Mouse (Mus musculus) B cell, adult 2 months (primary cell): ENCODE data around the gene Bglap2.
"Not testable (repeated sequence)": the region's sequence is repeated elsewhere in the genome, so short reads cannot be mapped to it uniquely, and the experiment has no call there.

Experiments used
- DNase-seq, 2 experiments: peaks; one replicate each; pipeline ENCODE4 v3.0.0; 2022

The Bglap2 gene

GRCm38 (mm10) chr3:88384364-88384763 is 5.9 kb upstream of the Bglap2 start, which contains the start of gene Bglap:
Bglap (minus strand) TSS chr3:88384464.
- no peak for DNase-seq

DNA sequence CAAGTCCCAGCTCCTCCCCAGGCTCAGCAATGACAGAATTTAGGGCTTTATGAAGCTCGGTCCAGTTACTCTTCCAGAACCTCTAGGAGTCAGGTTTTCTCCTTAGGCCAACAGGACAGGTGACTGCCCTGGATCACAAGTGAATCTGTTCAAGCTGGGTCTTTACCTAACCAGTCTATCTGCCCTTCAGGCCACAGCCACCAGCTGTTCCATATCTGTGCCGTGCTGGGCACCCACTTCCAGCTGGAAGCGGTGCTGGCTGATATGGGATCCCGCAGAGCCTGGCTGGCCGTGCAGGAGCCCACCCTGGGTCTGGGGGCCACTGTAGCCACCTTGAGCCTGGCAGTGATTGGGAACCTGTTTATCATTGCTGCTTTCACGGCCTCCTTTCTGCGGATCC is 3.9 kb upstream of the Bglap2 start:
- DNase-seq, result not testable (repeated sequence)

DNA sequence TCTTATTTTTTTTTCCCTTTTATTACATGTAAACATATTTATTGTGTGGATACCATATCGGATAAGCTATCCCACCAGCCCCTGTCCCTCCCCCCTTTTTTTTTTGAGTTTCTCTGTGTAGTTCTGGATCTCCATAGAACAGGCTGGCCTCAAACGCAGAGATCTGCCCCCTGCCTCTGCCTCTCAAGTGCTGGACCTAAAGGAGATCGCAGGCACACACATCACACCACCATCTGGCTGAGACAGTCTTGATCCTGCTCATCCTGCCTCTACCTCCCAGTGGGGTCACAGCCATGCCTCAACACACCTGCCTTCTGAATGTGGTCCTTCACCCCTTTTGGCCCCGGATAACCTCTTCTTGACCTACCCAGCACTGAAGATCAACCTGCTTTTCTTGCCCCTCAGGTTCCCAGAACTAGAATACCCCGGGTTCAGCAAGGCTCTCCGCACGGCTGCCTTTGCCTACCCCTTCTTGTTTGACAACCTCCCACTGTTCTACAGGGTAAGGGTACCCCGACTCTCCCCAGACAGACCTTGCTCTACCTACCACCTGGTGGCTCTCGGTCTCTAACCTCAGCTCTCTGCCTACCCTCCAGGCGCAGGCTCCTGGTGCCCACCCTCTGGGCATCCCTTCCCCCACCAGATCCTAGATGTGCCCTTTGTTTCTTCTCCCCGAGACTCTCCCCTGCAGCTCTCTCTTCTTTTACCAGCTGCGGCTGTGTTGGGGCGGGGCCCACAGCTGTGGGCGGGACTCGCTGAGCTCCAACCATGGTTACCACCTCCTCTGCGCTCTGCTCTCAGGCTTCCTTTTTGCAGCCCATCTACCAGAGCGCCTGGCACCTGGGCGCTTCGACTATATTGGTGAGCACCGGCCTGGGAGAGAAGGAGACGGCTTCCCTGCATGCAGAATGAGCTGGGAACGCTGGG is 3.2 kb upstream of the Bglap2 start:
- DNase-seq, result peak; percentile 57 to 62

- not testable (repeated sequence) for DNase-seq
Measured at GRCm38 (mm10) chr3:88376644-88377043, 1.9 kb downstream of the Bglap2 start.

DNA sequence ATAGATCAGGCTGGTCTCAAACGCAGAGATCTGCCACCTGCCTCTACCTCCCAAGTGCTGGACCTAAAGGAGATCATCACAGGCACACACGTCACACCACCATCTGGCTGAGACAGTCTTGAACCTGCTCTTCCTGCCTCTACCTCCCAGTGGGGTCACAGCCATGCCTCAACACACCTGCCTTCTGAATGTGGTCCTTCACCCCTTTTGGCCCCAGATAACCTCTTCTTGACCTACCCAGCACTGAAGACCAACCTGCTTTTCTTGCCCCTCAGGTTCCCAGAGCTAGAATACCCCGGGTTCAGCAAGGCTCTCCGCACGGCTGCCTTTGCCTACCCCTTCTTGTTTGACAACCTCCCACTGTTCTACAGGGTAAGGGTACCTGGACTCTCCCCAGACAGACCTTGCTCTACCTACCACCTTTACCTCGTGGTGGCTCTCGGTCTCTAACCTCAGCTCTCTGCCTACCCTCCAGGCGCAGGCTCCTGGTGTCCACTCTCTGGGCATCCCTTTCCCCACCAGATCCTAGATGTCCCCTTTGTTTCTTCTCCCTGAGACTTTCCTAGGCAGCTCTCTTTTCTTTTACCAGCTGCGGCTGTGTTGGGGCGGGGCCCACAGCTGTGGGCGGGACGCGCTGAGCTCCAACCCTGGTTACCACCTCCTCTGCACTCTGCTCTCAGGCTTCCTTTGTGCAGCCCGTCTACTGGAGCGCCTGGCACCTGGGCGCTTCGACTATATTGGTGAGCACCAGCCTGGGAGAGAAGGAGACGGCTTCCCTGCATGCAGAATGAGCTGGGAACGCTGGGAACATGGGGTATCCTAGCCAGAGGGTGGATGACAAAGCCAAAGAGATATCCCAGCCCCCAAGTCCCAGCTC is 2.5 kb downstream of the Bglap2 start:
- peak in 1 of 2 experiments; percentile 16 for DNase-seq

GRCm38 (mm10) chr3:88372643-88373042 is 5.9 kb downstream of the Bglap2 start, which contains the start of gene Bglap3:
Bglap3 (minus strand) TSS chr3:88372743.
- not testable (repeated sequence) for DNase-seq

- DNase-seq, result not testable (repeated sequence)
Measured at GRCm38 (mm10) chr3:88368511-88368910, 10.0 kb downstream of the Bglap2 start.

GRCm38 (mm10) chr3:88367517-88367916 is 11.0 kb downstream of the Bglap2 start:
- not testable (repeated sequence) for DNase-seq

DNA sequence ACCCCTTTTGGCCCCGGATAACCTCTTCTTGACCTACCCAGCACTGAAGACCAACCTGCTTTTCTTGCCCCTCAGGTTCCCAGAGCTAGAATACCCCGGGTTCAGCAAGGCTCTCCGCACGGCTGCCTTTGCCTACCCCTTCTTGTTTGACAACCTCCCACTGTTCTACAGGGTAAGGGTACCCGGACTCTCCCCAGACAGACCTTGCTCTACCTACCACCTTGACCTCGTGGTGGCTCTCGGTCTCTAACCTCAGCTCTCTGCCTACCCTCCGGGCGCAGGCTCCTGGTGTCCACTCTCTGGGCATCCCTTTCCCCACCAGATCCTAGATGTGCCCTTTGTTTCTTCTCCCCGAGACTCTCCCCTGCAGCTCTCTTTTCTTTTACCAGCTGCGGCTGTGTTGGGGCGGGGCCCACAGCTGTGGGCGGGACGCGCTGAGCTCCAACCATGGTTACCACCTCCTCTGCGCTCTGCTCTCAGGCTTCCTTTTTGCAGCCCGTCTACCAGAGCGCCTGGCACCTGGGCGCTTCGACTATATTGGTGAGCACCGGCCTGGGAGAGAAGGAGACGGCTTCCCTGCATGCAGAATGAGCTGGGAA is 11.6 kb downstream of the Bglap2 start:
- peak; percentile 66 for DNase-seq

DNA sequence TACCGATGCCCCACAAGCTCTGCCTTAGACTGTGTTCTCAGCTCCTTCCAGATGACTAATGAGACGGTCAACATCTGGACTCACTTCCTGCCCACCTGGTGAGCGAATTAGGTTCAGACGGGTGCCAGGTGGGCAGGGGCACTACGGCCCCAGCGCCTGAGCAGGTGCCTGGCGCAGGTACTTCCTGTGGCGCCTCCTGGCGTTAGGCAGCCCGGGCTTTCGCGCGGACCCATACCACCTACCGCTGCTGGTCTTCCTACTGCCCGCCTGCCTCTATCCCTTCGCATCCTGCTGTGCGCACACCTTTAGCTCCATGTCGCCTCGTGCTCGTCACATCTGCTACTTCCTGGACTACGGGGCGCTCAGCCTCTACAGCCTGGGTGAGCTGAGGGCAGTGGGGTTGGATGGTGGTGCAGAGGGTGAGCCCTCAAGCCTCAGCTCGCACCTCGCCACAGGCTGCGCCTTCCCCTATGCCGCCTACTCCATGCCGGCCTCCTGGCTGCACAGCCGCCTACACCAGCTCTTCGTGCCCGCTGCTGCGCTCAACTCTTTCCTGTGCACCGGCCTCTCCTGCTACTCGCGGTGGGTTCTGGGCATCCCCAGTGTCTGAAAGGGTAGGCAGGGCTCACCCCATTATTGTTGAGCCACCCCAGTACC is 12.7 kb downstream of the Bglap2 start:
- no peak for DNase-seq

DNA sequence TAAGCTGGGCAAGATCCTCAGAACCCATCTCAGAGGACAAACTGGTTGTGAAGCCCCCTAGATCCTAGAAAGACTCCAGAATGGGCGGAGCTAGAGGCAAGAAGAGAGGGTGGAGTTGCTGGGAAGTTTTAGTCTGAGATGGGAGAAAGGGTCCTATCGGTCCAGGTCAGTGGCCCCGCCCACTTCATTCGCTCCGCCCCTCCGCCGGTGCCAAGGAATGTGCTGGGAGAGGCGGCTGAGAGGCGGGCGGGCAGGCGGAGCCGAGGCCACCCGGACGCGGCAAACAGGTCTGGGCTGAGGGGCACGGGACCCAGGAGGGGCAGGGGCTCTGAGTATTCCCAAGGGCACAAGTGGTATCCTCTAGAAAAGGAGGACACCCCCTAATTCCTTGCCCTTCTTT is 14.2 kb downstream of the Bglap2 start, which contains the start of gene Paqr6:
TSS of gene Paqr6 (plus strand) at position 248 of the 400 bp plus-strand sequence.
- no peak for DNase-seq

DNA sequence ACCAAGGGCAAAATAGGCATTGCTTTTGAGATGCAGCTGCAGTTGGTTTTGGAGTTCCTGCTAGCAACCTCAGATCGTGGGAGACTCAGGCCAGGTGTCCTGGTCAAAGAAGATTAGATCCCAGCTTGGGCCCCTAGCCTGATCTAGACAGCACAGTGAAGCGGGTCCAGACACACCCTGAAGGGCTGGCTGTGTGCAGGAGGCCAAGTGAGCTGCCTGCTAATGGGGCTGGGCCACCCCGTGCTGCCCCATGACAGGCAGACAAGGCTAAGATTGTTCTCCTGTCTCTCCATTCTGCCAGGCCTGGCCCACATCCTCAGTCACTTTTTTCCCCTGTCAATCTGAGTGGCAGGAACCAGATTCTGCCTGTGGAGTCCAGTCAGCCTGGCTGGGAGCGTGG is 14.8 kb downstream of the Bglap2 start:
- no peak for DNase-seq

GRCm38 (mm10) chr3:88361612-88362313 is 16.7 kb downstream of the Bglap2 start:
- no peak for DNase-seq

DNA sequence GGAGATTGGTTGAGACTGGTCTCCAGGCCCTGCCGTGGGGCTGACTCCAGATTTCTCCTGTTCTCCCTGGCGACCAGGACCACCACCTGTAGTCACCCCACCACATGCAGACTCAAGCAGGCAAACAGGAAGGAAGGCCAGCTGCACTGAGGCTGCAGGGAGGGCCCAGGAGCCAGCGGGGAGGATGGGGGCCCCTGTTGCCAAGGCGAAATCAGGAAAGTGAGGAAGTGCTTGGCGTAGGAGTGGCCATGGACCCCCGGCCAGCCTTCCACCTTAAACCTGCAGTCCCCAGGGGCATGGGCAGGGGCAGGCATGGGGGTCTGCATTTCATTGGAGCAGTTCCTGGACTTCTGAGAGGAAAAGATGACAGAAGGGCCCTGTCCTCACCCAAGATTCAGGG is 17.4 kb downstream of the Bglap2 start:
- DNase-seq, result no peak

DNA sequence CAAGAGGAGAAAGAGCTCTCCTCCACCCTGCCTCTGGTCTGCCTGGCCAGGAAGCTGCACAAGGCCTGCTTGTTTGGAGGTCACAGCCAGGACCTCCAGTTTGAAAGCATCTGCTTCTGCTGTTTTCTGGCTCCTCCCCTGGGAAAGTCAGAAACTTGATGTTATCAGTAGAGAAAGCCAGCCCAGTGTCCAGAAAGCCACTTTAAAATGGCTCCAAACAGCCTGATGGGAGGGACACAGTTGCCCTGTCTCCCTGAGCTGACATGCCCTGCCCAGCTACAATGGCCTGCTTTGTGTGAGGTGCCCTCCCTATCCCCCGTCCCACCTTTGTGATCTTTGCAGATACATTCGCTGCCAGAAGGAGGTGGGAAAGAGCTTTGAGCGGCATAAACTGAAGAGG is 18.5 kb downstream of the Bglap2 start:
- DNase-seq, result no peak

DNA sequence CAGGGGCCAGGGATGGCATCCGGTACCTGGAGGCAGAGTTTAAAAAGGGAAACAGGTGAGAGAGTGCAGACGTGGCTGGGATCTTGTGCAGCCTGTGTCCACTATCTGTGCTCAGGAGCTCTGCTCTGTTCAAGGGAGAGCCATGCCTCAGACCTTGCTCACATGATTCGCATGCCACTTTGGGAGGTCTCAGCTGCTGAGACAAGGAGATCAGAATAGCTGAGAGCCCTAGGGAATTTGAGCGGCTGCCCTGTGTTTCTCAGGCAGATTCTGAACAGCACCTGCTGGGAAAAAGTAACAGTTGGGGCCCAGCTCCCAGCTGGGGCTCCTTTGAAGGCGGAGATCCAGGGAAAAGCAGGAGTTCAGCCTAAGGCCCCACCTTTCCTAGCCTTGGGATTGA is 18.9 kb downstream of the Bglap2 start:
- no peak for DNase-seq

DNA sequence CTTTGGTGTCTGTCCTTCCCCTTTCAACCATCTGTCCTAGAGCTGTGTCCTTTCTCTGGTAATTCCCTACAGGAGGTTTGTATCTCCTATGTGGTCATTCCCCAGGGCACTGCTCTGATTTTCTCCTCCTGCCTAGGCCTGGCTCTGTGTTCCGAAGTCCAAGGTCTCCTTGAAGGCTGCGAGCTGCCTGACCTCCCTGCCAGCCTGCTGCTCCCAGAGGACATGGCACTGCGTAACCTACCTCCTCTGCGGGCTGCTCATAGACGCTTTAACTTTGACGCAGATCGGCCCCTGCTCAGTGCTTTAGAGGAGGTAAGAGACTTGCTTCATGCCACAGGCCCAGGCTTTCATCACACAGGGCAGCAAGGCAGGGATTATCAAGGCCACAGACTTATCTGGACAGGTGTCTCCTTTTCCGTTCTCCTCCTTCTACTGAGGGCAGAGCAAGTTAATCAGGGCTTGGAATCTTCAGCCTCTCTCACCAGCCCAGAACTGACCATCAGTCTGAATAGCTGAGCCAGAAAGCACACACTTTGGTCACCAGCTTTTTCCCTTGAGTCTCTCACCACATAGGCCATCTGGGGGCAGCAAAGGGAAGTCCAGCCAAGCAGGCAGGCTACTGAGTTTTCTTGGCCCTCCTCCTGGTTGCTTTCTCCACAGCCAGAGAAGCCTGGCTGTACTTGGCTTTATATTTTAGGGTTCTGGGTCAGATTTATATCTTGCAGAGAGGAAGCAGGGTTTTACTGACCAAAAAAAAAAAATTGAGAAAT is 23.9 kb downstream of the Bglap2 start:
- no peak for DNase-seq

GRCm38 (mm10) chr3:88352907-88353306 is 25.6 kb downstream of the Bglap2 start:
- DNase-seq, result no peak

DNA sequence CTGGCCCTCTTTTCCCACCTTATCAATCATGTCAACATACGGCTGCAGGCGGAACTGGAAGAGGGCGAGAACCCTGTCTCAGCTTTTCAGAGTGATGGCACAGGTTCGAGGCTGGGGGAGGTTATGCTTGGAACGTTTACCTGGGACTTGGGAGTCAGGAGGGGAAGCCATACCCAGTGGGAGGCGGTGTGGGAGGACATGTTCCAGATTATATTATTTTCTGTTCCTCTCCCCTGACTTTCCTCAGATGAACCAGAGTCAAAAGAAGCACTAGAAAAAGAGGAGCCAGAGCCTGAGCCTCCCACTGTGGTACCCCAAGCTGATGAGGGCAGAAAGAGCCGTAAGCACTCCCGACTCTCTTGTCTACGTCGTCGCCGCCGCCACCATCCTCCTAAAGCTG is 27.8 kb downstream of the Bglap2 start:
- no peak for DNase-seq

- no peak for DNase-seq
Measured at GRCm38 (mm10) chr3:88339006-88339405, 39.5 kb downstream of the Bglap2 start.

DNA sequence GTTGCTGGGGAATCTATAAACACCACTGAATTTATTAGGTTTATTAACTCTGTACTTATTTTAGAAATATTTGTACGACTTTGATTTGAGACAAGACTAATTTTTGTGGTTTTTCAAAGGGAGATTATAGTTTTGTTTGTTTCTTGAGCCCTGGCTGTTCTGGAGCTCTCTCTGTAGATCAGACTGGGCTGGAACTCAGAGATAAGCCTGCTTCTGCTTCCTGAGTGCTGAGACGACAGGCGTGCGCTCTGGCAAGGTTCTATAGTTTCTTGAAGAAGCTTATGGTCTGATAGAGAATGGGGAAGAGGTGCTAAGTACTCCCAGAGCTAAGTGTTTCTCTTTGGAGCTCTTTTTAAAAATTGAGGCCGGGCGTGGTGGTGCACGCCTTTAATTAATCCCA is 40.2 kb downstream of the Bglap2 start:
- no peak for DNase-seq
